ENCODE assay signal across 8 mouse cellular contexts in genomic region chr2:131491196-131491595, GRCm38 (mm10). TPM values are rescaled to one million over a fixed set of nuclear protein-coding genes. Genes with fewer than 3 reads are reported as not detected.
DNase-seq lines count a peak whose midpoint lies in the region; ATAC-seq and TF ChIP-seq lines count a peak whose summit lies in the region.

Gene Smox (plus strand): TSS chr2:131491496.

- intact Hi-C loops in heart, postnatal 10 days (cut with DNase I), result loop anchor here (5.0 kb wide), 1 partner anchor 69 kb away; no protein-coding TSS in a partner anchor

- DNase-seq in lung, postnatal 14 days, result no peak
- no peak for DNase-seq in heart, postnatal 10 days
- no peak for DNase-seq in limb, embryonic 11.5 days (ENCODE audit: low spot score)
- DNase-seq in c-Kit-positive CD71-positive TER-119-positive erythroid progenitor cells, embryonic 14.5 days (ENCODE audit: low spot score), result no peak
- DNase-seq in kidney, adult 18-20 months, result no peak

- H3K27me3 ChIP-seq in lung, embryonic 15.5 days, result no peaks in the 10 kb centered on the region
- H3K27me3 ChIP-seq in embryonic facial prominence, embryonic 15.5 days, result no peaks in the 10 kb centered on the region
- H3K27me3 ChIP-seq in limb, embryonic 11.5 days (ENCODE audit: control insufficient read depth, insufficient read depth, low read length), result no peaks in the 10 kb centered on the region
- H3K27me3 ChIP-seq in small intestine, adult 2 months (ENCODE audit: control insufficient read depth, insufficient read depth, low read length), result no peaks in the 10 kb centered on the region

- H3K36me3 ChIP-seq in lung, embryonic 15.5 days, result no peaks in the 10 kb centered on the region
- no peaks in the 10 kb centered on the region for H3K36me3 ChIP-seq in embryonic facial prominence, embryonic 15.5 days
- H3K36me3 ChIP-seq in limb, embryonic 11.5 days (ENCODE audit: control insufficient read depth, insufficient read depth, low read length), result no peaks in the 10 kb centered on the region
- no peaks in the 10 kb centered on the region for H3K36me3 ChIP-seq in small intestine, adult 2 months (ENCODE audit: control insufficient read depth, insufficient read depth, low read length)

- no peak for TF ChIP-seq POLR2A in small intestine, adult 2 months (IDR thresholded peaks at IDR 0.05; ENCODE audit: low read depth, low read length)

- H3K4me2 ChIP-seq in lung, embryonic 15.5 days, result peak within 1 kb of the TSS; percentile 97
- peak within 1 kb of the TSS; percentile 95 for H3K4me2 ChIP-seq in embryonic facial prominence, embryonic 15.5 days (replicated peaks)
- peak within 1 kb of the TSS; percentile 75 for H3K4me2 ChIP-seq in limb, embryonic 11.5 days (ENCODE audit: low read depth, severe bottlenecking)

- peak within 1 kb of the TSS; percentile 84 for H3K27ac ChIP-seq in lung, embryonic 15.5 days
- peak within 1 kb of the TSS; percentile 87 for H3K27ac ChIP-seq in embryonic facial prominence, embryonic 15.5 days (replicated peaks)
- H3K27ac ChIP-seq in limb, embryonic 11.5 days (replicated peaks; ENCODE audit: low read depth, low read length), result peak within 1 kb of the TSS; percentile 52
- peak within 1 kb of the TSS; percentile 38; the same call in 1 of the 2 replicates for H3K27ac ChIP-seq in small intestine, adult 2 months (ENCODE audit: insufficient read depth, low read depth, low read length)

- TF ChIP-seq CTCF in small intestine, adult 2 months (IDR thresholded peaks at IDR 0.05; ENCODE audit: extremely low read depth, insufficient read length, insufficient replicate concordance, low read depth, low read length), result no peak

- ATAC-seq in lung, embryonic 15.5 days (ENCODE audit: borderline replicate concordance, extremely low read depth, low FRiP score, low TSS enrichment), result no peak
- no peak for ATAC-seq in embryonic facial prominence, embryonic 15.5 days (ENCODE audit: insufficient number of reproducible peaks, low FRiP score, low TSS enrichment, low read depth)
- no peak; the same call in 1 of the 2 replicates for ATAC-seq in limb, embryonic 11.5 days (ENCODE audit: insufficient number of reproducible peaks, low FRiP score, low TSS enrichment, low read depth)

- 16% methylated on average over 7 of the region's 7 CpGs for WGBS in lung, embryonic 15.5 days
- 19% methylated on average over 7 of the region's 7 CpGs for WGBS in embryonic facial prominence, embryonic 15.5 days
- WGBS in limb, embryonic 11.5 days, result 21% methylated on average over 7 of the region's 7 CpGs
- WGBS in small intestine, adult 2 months, result 17% methylated on average over 7 of the region's 7 CpGs

- peaks cover 24% of the 10 kb centered on the region for H3K4me1 ChIP-seq in lung, embryonic 15.5 days
- peaks cover 30% of the 10 kb centered on the region for H3K4me1 ChIP-seq in embryonic facial prominence, embryonic 15.5 days
- H3K4me1 ChIP-seq in limb, embryonic 11.5 days (ENCODE audit: control insufficient read depth, insufficient read depth, low read length), result peaks cover 22% of the 10 kb centered on the region
- H3K4me1 ChIP-seq in small intestine, adult 2 months (ENCODE audit: control insufficient read depth, insufficient read depth, insufficient read length, low read length), result peaks cover 6% of the 10 kb centered on the region; the same call in 1 of the 2 replicates

- H3K4me3 ChIP-seq in lung, embryonic 15.5 days, result peak within 1 kb of the TSS; percentile 93
- H3K4me3 ChIP-seq in embryonic facial prominence, embryonic 15.5 days (replicated peaks), result peak within 1 kb of the TSS; percentile 94
- H3K4me3 ChIP-seq in limb, embryonic 11.5 days (ENCODE audit: low read depth, low read length), result peak within 1 kb of the TSS; percentile 96
- peak within 1 kb of the TSS; percentile 96 for H3K4me3 ChIP-seq in small intestine, adult 2 months (ENCODE audit: low read depth, low read length)

- H3K9ac ChIP-seq in lung, embryonic 15.5 days, result peak within 1 kb of the TSS; percentile 91
- H3K9ac ChIP-seq in embryonic facial prominence, embryonic 15.5 days, result peak within 1 kb of the TSS; percentile 84
- H3K9ac ChIP-seq in limb, embryonic 11.5 days (ENCODE audit: low read length), result peak within 1 kb of the TSS; percentile 92

- no peaks in the 10 kb centered on the region for H3K9me3 ChIP-seq in lung, embryonic 15.5 days
- H3K9me3 ChIP-seq in embryonic facial prominence, embryonic 15.5 days (replicated peaks), result no peaks in the 10 kb centered on the region
- H3K9me3 ChIP-seq in limb, embryonic 11.5 days (ENCODE audit: control insufficient read depth, low read length), result no peaks in the 10 kb centered on the region

RNA-seq across cellular contexts. Expression of gene Smox, which starts in this region (rescaled TPM):
- polyA plus RNA-seq in lung, embryonic 15.5 days (2015; fragmentation: Nextera tagmentation; extraction: Ambion mirVana), result 33.7 and 37.1 TPM in 2 replicates
- polyA plus RNA-seq in embryonic facial prominence, embryonic 15.5 days (2015; fragmentation: Nextera tagmentation; extraction: Ambion mirVana), result 59.9 and 62.6 TPM in 2 replicates
- 10 to 100 TPM; 29.7 to 35.2 TPM for total RNA-seq in heart, postnatal 10 days (2021)
- 57.4 and 59.2 TPM in 2 replicates for polyA plus RNA-seq in limb, embryonic 11.5 days (2014; fragmentation: Nextera tagmentation; extraction: Ambion mirVana)
- 14.1 and 28.7 TPM in 2 replicates for polyA plus RNA-seq in small intestine, adult 2 months (2012; rRNA removed)
